Mouse (Mus musculus) adrenal gland, postnatal 14 days (tissue): Measurements from ENCODE around the gene Acp7. TPM values are rescaled to one million over a fixed set of nuclear protein-coding genes. Genes with fewer than 3 reads are reported as not detected.

Source experiments
- DNase-seq: peaks from one replicate; pipeline ENCODE4 v3.0.0; 2021; ENCODE audit warnings: mixed read lengths
- total RNA-seq: library from RNA; stranded (reverse); gene quantifications from 2 replicates; pipeline ENCODE4 v1.2.3, GENCODE M21; 2021

Gene Acp7
- total RNA-seq, 1 experiment from 2014 or later: not detected

GRCm38 (mm10) chr7:28601029-28601428 is 30.1 kb downstream of the Acp7 start:
- peak; percentile 86 for DNase-seq

GRCm38 (mm10) chr7:28598951-28599350 is 32.2 kb downstream of the Acp7 start:
- no peak for DNase-seq

GRCm38 (mm10) chr7:28597642-28598446 is 33.3 kb downstream of the Acp7 start, which contains the start of the genes Samd4b and Pak4:
Samd4b (minus strand) TSS chr7:28598144.
Pak4 (minus strand) TSS chr7:28598185.
- DNase-seq: peak; percentile 100

- DNase-seq: no peak
Observed at GRCm38 (mm10) chr7:28597277-28597570, 33.9 kb downstream of the Acp7 start.

DNA sequence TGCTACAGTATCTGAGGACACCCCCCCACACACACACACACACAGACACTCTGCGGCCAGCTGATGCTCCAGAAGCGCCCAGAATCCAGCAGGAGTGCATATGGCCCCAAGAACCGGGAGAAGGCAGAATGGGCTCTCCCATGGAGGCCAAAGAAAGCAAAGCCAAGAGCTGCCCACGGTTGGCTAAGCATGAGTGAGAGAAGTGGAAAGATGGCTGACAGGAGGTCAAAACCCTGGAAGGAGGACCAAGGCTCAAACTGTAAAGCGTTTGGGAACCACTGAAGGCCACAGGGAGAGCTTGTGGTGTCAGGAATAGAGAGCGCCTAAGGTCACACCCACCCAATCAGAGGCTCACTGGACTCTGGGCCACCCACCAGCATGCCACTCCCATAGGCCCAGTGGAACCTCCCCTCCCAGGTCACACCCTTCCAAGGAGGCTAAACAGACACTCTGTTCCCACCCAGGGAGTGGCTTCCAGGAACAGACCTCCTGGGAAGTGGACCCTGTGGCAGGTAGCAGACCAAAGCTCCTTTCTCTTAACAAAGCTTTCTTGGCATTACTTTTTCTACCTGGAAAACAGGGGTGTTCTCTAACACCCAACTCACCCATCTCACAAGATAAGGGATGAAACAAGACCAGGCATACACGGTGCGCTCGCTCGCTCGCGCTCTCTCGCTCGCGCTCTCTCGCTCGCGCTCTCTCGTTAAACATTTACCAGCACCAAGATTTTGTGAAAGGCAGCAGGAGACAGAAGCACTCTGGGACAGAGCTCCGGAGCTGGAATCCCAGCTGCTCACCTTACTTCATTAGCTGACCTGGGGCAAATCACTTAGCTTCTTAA is 34.5 kb downstream of the Acp7 start:
- DNase-seq: peak; percentile 79

- DNase-seq: peak; percentile 83
Observed at GRCm38 (mm10) chr7:28595751-28596435, 35.2 kb downstream of the Acp7 start.

DNA sequence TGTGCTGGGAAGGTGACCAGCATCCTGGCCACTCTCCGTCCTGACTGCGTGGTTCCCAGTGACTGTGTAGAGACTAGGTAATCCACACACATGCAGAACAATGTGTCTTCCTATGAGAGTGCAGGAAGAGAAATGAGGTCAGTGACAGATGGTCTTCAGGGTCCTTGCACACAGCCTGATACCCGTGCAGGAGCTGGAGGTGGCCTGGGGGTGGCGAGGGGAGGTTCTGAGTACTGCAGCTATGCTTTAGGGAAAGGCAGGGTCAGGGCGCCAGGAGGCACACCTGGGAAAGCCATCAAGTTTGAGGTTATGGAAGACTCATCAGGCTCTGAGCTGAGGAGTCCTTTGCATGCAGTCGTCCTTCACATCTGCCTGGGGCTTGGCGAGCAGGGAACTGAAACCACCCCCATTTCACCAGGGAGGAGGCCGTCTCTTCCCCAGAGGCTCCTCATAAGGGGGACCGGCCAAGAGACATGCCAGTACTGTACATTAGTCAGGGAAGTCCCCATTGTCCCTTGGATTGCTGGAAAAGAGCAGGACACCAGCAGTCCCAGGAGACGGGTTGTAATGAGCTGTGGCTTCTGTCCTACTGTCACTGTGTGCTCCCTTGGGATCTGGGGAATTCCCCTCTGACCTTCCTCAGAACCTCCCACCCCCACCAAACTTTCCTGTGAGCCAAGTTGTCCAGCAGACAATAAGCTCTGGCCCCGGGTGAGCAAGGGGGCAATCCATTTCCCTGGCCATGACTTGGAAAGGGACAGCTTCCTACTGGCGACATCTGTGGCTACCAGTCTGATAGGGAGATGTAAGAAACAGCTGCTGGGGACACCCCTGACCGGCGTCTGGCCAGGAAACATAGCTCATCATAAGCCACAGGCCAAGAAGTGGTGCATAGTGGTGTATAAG is 37.7 kb downstream of the Acp7 start:
- DNase-seq: peak; percentile 72

GRCm38 (mm10) chr7:28591862-28592261 is 39.3 kb downstream of the Acp7 start:
- no peak for DNase-seq

GRCm38 (mm10) chr7:28587644-28588043 is 43.5 kb downstream of the Acp7 start:
- DNase-seq: no peak

GRCm38 (mm10) chr7:28586663-28587411 is 44.3 kb downstream of the Acp7 start:
- DNase-seq: peak; percentile 82

- no peak for DNase-seq
Observed at GRCm38 (mm10) chr7:28585001-28585400, 46.1 kb downstream of the Acp7 start.

- DNase-seq: no peak
Observed at GRCm38 (mm10) chr7:28584468-28584867, 46.7 kb downstream of the Acp7 start.

DNA sequence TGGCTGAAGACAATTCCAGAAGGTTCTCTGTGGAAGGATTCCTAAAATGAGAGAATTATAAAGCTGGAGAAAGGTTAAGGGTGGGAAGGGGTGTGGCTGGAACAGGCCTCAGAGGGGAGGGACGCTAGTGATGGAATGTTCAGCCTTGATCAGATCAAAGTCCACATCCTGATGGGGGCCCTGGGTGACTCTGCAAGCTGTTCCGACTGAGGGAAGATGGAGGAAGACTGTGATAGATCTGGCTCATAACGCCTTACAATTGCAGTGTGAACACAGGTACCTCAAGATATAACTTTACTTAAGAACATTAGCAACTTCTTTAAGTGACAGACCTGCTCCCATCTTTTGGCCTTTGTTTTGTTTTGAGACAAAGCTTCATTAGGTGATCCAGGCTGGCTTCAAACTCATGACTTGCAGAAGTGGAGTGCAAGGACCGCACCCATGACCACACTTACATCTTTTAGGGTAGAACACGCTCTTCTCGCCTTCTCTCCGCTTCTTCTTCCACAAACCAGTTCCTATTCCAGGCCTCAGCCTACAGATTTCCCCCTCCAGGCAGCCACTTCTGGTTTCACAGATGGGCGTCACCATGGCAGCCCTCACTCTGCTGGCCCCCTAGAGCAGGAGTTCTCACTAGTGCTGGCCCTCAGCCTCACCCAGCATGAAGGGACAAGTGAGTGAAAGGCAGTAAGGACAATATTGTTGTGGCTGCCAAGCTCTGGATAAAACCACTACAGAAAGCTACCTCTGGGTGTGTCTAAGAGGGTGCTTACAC is 47.4 kb downstream of the Acp7 start:
- no peak for DNase-seq

DNA sequence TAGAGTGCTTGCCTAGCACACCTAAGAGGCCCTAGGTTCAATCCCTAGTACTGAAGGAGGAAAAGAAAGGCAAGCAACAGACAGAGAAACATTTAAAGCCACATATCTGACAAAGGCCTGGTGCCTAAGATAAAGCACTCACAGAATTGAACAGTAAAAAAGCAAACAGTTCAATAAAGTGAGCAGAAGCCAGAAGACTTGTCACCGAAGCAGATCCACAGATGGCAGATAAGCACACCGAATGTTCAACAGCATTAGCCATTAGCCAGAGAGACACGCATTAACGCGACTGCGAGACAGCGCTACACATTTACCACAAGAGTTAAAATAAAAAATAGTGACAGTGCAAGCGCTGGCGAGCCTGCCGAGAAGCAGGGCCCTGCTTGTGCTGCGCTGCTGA is 48.3 kb downstream of the Acp7 start:
- DNase-seq: no peak

DNA sequence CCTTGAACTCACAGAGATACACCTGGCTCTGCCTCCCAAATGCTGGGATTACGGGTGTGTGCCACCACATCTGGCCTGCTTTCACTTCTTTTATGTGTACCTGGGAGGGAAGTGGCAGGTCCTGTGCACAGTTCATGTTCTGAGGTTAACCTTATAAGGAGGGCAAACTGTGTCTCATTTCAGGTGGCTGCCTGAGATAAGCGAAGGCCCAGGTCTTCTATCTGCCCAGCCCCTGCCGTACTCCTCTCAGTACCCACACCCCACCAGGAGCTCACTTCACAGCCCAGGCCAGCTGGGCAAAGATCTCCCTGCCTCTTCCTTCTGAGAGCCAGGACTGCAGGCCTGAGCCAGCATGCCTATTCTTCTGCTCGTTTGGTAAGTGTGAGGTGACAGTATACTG is 49.4 kb downstream of the Acp7 start:
- DNase-seq: no peak

- no peak for DNase-seq
Observed at GRCm38 (mm10) chr7:28579826-28580225, 51.3 kb downstream of the Acp7 start.

DNA sequence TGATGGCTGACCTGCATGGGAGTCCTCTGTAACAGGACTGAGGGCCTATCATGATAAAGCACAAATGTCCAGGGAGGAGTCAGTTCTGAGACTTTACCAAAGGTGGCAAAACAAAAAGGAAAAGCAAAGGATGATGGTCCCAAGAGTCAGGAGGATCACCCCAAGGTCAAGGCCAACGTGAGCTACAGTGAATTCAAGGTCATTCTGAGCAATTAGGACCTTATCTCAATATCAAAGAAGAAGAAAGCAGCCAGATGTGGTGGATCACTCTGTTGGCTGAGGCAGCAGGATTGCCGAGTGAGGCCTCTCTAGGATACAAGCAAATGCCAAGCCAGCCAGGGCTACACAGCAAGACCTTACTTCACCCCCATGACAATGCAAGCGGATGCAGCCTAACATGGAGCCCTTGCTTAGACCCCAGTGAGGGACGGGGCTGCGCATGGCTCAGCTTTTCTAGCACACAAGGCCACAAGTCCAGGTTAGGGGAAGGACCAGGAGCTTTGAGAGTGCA is 52.5 kb downstream of the Acp7 start:
- DNase-seq: peak; percentile 47

DNA sequence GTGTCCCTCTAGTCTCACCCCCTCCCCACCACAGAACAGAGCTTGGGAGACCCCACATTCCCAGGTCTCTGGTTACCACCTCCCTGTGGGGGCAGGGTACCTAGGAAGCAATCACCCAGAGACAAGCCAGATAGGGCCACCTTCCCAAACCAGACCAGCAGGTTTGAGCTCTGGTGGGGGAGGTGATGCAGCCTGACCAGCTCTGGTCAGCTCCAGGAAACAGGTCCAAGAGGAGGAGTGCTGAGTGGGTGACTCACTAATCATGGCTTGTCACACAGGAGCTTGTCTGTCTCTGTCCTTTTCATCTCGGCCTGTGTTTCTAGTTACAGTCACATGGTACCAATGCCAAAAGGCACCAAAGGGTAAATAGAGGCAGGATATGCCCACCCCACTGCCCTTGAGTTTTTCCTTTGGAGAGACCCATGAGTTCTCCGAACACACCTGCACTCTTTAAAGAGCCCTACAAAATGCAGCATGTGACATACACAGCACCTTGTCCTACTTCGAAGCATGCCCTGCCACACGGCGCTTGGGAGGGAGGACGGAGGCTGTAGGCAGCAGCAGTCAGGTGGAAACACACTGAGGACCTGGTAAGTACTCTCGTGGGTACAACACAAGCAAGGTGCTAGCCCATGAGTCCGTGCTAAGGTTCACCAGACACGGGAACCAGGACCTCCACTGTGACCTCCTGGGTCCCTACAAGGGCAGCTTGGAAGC is 53.1 kb downstream of the Acp7 start:
- peak; percentile 49 for DNase-seq

DNA sequence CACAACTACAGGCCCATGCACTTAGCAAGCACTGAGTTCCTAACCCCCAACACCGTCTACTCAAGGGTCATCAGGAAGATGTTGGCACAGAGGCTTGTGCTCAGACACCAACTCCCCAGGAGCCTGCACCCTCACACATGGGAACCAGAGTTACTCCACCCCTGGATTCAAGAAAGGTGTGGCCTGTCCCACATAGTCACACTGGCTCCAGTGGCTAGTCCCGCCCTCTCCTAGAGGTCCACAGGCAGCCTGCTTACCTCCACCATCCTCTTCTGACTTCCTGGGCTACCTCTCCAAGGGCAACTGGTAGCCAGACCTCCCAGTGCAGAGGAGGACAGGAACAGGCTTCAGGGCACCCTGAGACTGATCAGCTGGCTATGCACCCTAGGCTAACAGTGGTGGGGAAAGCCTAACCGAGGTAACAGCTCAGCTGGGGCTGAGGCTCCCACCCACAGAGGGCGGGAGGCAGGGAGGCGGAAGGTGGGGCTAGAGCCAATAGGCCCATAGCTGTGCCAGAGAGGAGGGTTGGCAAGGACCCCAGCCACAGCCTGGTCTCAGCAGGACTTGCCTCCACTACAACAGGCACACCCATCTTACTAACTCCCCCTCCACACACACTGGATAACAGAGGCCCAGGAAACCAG is 54.7 kb downstream of the Acp7 start:
- peak; percentile 63 for DNase-seq
